8 mouse cellular contexts compared by ENCODE assay signal in genomic region chr11:99229641-99230260, GRCm38 (mm10). TPM values are rescaled to one million over a fixed set of nuclear protein-coding genes. Genes with fewer than 3 reads are reported as not detected.
DNase-seq lines count a peak whose midpoint lies in the region; ATAC-seq and TF ChIP-seq lines count a peak whose summit lies in the region.

No protein-coding gene starts in this region.

- peaks cover 29% of the 10 kb centered on the region for H3K36me3 ChIP-seq in heart, postnatal 0 days (replicated peaks; ENCODE audit: control insufficient read depth, insufficient read depth, low read length)
- peaks cover 2% of the 10 kb centered on the region; the same call in 1 of the 2 replicates for H3K36me3 ChIP-seq in ES-E14 (ENCODE audit: control insufficient read depth, insufficient read depth, low read length, poor library complexity, severe bottlenecking)
- H3K36me3 ChIP-seq in forebrain, embryonic 11.5 days (ENCODE audit: control insufficient read depth, insufficient read depth, low read length): peaks cover 3% of the 10 kb centered on the region; the same call in 1 of the 2 replicates
- peaks cover 22% of the 10 kb centered on the region for H3K36me3 ChIP-seq in liver, embryonic 14.5 days (replicated peaks; ENCODE audit: control insufficient read depth, insufficient read depth, low read depth)
- H3K36me3 ChIP-seq in stomach, embryonic 16.5 days (ENCODE audit: control insufficient read depth, insufficient read depth, low read length): no peaks in the 10 kb centered on the region

- peak; percentile 67 for ATAC-seq in heart, postnatal 0 days (ENCODE audit: insufficient read depth, low read depth)
- ATAC-seq in forebrain, embryonic 11.5 days (replicated peaks; ENCODE audit: low FRiP score): peak; percentile 40; the same call in 1 of the 2 replicates
- ATAC-seq in liver, embryonic 14.5 days (ENCODE audit: insufficient read depth): peak; percentile 77
- ATAC-seq in stomach, embryonic 16.5 days (ENCODE audit: insufficient read depth, low FRiP score): peak; percentile 75; the same call in 1 of the 2 replicates

- in situ Hi-C loops in ES-E14 (cut with MboI; ENCODE audit: low sequenced_read_pairs in 2 of 2, unreplicated experiment in 2 of 2): no loop called here

- no peaks in the 10 kb centered on the region for H3K27me3 ChIP-seq in heart, postnatal 0 days (ENCODE audit: control insufficient read depth, insufficient read depth, low read length)
- H3K27me3 ChIP-seq in forebrain, embryonic 11.5 days (ENCODE audit: control insufficient read depth, insufficient read depth, low read length): no peaks in the 10 kb centered on the region
- H3K27me3 ChIP-seq in liver, embryonic 14.5 days (ENCODE audit: control insufficient read depth, insufficient read depth, low read length): no peaks in the 10 kb centered on the region
- H3K27me3 ChIP-seq in stomach, embryonic 16.5 days (ENCODE audit: control insufficient read depth, insufficient read depth, low read length): no peaks in the 10 kb centered on the region

- no peak for TF ChIP-seq CTCF in heart, postnatal 0 days (IDR thresholded peaks at IDR 0.05; ENCODE audit: low read depth)
- TF ChIP-seq CTCF in liver, embryonic 14.5 days (IDR thresholded peaks at IDR 0.05; ENCODE audit: low read depth): peak; percentile 5; the same call in 1 of the 2 replicates

- no peaks in the 10 kb centered on the region for H3K9me3 ChIP-seq in heart, postnatal 0 days (replicated peaks; ENCODE audit: control insufficient read depth, low read length)
- no peaks in the 10 kb centered on the region for H3K9me3 ChIP-seq in ES-E14 (ENCODE audit: control insufficient read depth, insufficient read depth, low read depth, low read length)
- no peaks in the 10 kb centered on the region for H3K9me3 ChIP-seq in forebrain, embryonic 11.5 days (ENCODE audit: control insufficient read depth, low read length)
- no peaks in the 10 kb centered on the region for H3K9me3 ChIP-seq in liver, embryonic 14.5 days (ENCODE audit: control insufficient read depth, low read length)
- H3K9me3 ChIP-seq in stomach, embryonic 16.5 days (replicated peaks; ENCODE audit: control insufficient read depth, low read length): no peaks in the 10 kb centered on the region

- TF ChIP-seq EP300 in heart, postnatal 0 days (IDR thresholded peaks at IDR 0.05; ENCODE audit: low read depth): no peak
- no peak for TF ChIP-seq EP300 in liver, embryonic 14.5 days (IDR thresholded peaks at IDR 0.05; ENCODE audit: low read depth)

- DNase-seq in heart, postnatal 0 days (ENCODE audit: low spot score): peak; percentile 32
- DNase-seq in heart, adult 9 months (ENCODE audit: low spot score in 2 of 2): no peak
- DNase-seq in ES-E14 (ENCODE audit: low read depth, low spot score): no peak
- no peak for DNase-seq in forebrain, embryonic 11.5 days (ENCODE audit: low spot score)
- peak in 1 of 3 experiments; percentile 14 for DNase-seq in liver, embryonic 14.5 days (ENCODE audit: low read depth in 3 of 3, low spot score in 3 of 3)
- no peak for DNase-seq in left cerebral cortex, adult 18-20 months (ENCODE audit: low spot score in 2 of 2)
- no peak for DNase-seq in left cerebral cortex, adult 8-10 months (ENCODE audit: low spot score in 2 of 2)

- H3K4me1 ChIP-seq in heart, postnatal 0 days (ENCODE audit: control insufficient read depth, insufficient read depth): peaks cover 8% of the 10 kb centered on the region; the same call in 1 of the 2 replicates
- no peaks in the 10 kb centered on the region; a peak in 1 of 4 replicates for H3K4me1 ChIP-seq in ES-E14 (ENCODE audit: control insufficient read depth in 2 of 2, insufficient read depth in 2 of 2, low read length in 2 of 2, poor library complexity in 1 of 2)
- H3K4me1 ChIP-seq in forebrain, embryonic 11.5 days (replicated peaks; ENCODE audit: control insufficient read depth, insufficient read depth, low read length): peaks cover 11% of the 10 kb centered on the region
- H3K4me1 ChIP-seq in liver, embryonic 14.5 days (replicated peaks; ENCODE audit: control insufficient read depth in 2 of 2, insufficient read depth in 2 of 2, low read length in 1 of 2): peaks cover 20 to 29% of the 10 kb centered on the region in 2 experiments
- peaks cover 3% of the 10 kb centered on the region; the same call in 1 of the 2 replicates for H3K4me1 ChIP-seq in stomach, embryonic 16.5 days (ENCODE audit: control insufficient read depth, insufficient read depth, low read length)

- peak overlapping the region; percentile 99 for H3K9ac ChIP-seq in heart, postnatal 0 days (replicated peaks; ENCODE audit: low read depth, low read length)
- peak overlapping the region; percentile 99 for H3K9ac ChIP-seq in ES-E14 (ENCODE audit: insufficient read depth, low read depth, low read length, poor library complexity, severe bottlenecking)
- H3K9ac ChIP-seq in forebrain, embryonic 11.5 days (ENCODE audit: low read length): peak overlapping the region; percentile 100
- peak overlapping the region; percentile 97 for H3K9ac ChIP-seq in liver, embryonic 14.5 days (replicated peaks)
- peak overlapping the region; percentile 98 for H3K9ac ChIP-seq in stomach, embryonic 16.5 days (ENCODE audit: low read length)

- peak overlapping the region; percentile 96 for H3K4me3 ChIP-seq in heart, postnatal 0 days (ENCODE audit: low read depth, low read length)
- H3K4me3 ChIP-seq in ES-E14 (ENCODE audit: insufficient read depth in 1 of 2, low read depth in 1 of 2, low read length in 2 of 2, poor library complexity in 1 of 2, severe bottlenecking in 1 of 2): peak overlapping the region; percentile 82 to 89
- peak overlapping the region; percentile 94 for H3K4me3 ChIP-seq in forebrain, embryonic 11.5 days (ENCODE audit: low read depth, low read length)
- H3K4me3 ChIP-seq in liver, embryonic 14.5 days (ENCODE audit: insufficient read depth in 1 of 2, low read depth in 2 of 2, low read length in 2 of 2): peak overlapping the region; percentile 76 to 91
- peak overlapping the region; percentile 90 for H3K4me3 ChIP-seq in stomach, embryonic 16.5 days (replicated peaks; ENCODE audit: low read length)

- under 1% methylated on average over 31 of the region's 31 CpGs for WGBS in heart, postnatal 0 days
- WGBS in forebrain, embryonic 11.5 days: under 1% methylated on average over 31 of the region's 31 CpGs
- WGBS in liver, embryonic 14.5 days (ENCODE audit: insufficient replicate concordance): under 1% methylated on average over 31 of the region's 31 CpGs
- 0% methylated on average over 31 of the region's 31 CpGs for whole genome bisulfite sequencing in stomach, embryonic 16.5 days

- peak overlapping the region; percentile 82 for H3K4me2 ChIP-seq in heart, postnatal 0 days (ENCODE audit: low read depth, low read length)
- peak overlapping the region; percentile 73 for H3K4me2 ChIP-seq in forebrain, embryonic 11.5 days (ENCODE audit: low read depth, low read length, severe bottlenecking)
- H3K4me2 ChIP-seq in liver, embryonic 14.5 days (ENCODE audit: low read depth): peak overlapping the region; percentile 86
- peak overlapping the region; percentile 85 for H3K4me2 ChIP-seq in stomach, embryonic 16.5 days (ENCODE audit: low read depth, low read length)

- peak overlapping the region; percentile 97 for H3K27ac ChIP-seq in heart, postnatal 0 days (ENCODE audit: low read depth)
- H3K27ac ChIP-seq in ES-E14 (ENCODE audit: insufficient read depth, low read depth, low read length, poor library complexity, severe bottlenecking): peak overlapping the region; percentile 79
- peak overlapping the region; percentile 99 for H3K27ac ChIP-seq in forebrain, embryonic 11.5 days (ENCODE audit: low read depth, low read length)
- H3K27ac ChIP-seq in liver, embryonic 14.5 days: peak overlapping the region; percentile 62
- H3K27ac ChIP-seq in stomach, embryonic 16.5 days (ENCODE audit: low read length): peak overlapping the region; percentile 99

TF ChIP-seq in ES-E14, 5 proteins besides CTCF, POLR2A, EP300 and RAD21 (continues in another document):
- TF ChIP-seq HCFC1 (IDR thresholded peaks at IDR 0.05; ENCODE audit: borderline replicate concordance, insufficient read depth, low read length) (no peak), CHD2 (IDR thresholded peaks at IDR 0.05; ENCODE audit: low read depth, low read length) (no peak), MAFK (IDR thresholded peaks at IDR 0.05; ENCODE audit: insufficient read depth, low read depth, low read length) (no peak)

RNA-seq across cellular contexts. Expression of gene Smarce1, which starts 1.1 kb away (rescaled TPM):
- total RNA-seq in heart, postnatal 0 days (2014; rRNA removed; ENCODE audit: low replicate concordance): 53.6 and 96.9 TPM in 2 replicates
- polyA plus RNA-seq in heart, postnatal 0 days (2015; fragmentation: Nextera tagmentation; extraction: Ambion mirVana): 115 and 126 TPM in 2 replicates
- 85.4 and 130 TPM in 2 replicates for total RNA-seq in ES-E14 (2012; rRNA removed)
- polyA plus RNA-seq in forebrain, embryonic 11.5 days (2014; fragmentation: Nextera tagmentation; extraction: Ambion mirVana): 203 and 209 TPM in 2 replicates
- polyA plus RNA-seq in liver, embryonic 14.5 days (2012; rRNA removed): 21.3 and 60.1 TPM in 2 replicates
- 53.5 and 58.8 TPM in 2 replicates for polyA plus RNA-seq in liver, embryonic 14.5 days (2014; fragmentation: Nextera tagmentation; extraction: Ambion mirVana)
- polyA plus RNA-seq in stomach, embryonic 16.5 days (2015; fragmentation: Nextera tagmentation; extraction: Ambion mirVana): 177 and 203 TPM in 2 replicates
- 10 to 100 TPM; 53.4 to 53.7 TPM for total RNA-seq in left cerebral cortex, adult 18-20 months (2021)
- total RNA-seq in left cerebral cortex, adult 8-10 months (2022): 10 to 100 TPM; 46.9 to 61.5 (median 53.0) TPM

RNA-seq across cellular contexts. Expression of gene Krt222, which starts 14.1 kb away (rescaled TPM):
- 4.5 and 5.7 TPM in 2 replicates for total RNA-seq in heart, postnatal 0 days (2014; rRNA removed; ENCODE audit: low replicate concordance)
- polyA plus RNA-seq in heart, postnatal 0 days (2015; fragmentation: Nextera tagmentation; extraction: Ambion mirVana): 6.9 and 7.9 TPM in 2 replicates
- total RNA-seq in ES-E14 (2012; rRNA removed): 0.11 and 0.22 TPM in 2 replicates
- polyA plus RNA-seq in forebrain, embryonic 11.5 days (2014; fragmentation: Nextera tagmentation; extraction: Ambion mirVana): 0.29 and 0.59 TPM in 2 replicates
- 0.01 and 0.04 TPM in 2 replicates for polyA plus RNA-seq in liver, embryonic 14.5 days (2012; rRNA removed)
- polyA plus RNA-seq in liver, embryonic 14.5 days (2014; fragmentation: Nextera tagmentation; extraction: Ambion mirVana): 0.13 and 0.34 TPM in 2 replicates
- 0.19 and 0.28 TPM in 2 replicates for polyA plus RNA-seq in stomach, embryonic 16.5 days (2015; fragmentation: Nextera tagmentation; extraction: Ambion mirVana)
- total RNA-seq in left cerebral cortex, adult 18-20 months (2021): 10 to 100 TPM; 28.3 to 32.0 TPM
- 10 to 100 TPM; 30.4 to 38.4 (median 34.0) TPM for total RNA-seq in left cerebral cortex, adult 8-10 months (2022)

RNA-seq across cellular contexts. Expression of gene Krt24, which starts 55.3 kb away (rescaled TPM):
- not detected in 2 replicates for total RNA-seq in heart, postnatal 0 days (2014; rRNA removed; ENCODE audit: low replicate concordance)
- not detected in 2 replicates for polyA plus RNA-seq in heart, postnatal 0 days (2015; fragmentation: Nextera tagmentation; extraction: Ambion mirVana)
- not detected in 2 replicates for total RNA-seq in ES-E14 (2012; rRNA removed)
- polyA plus RNA-seq in forebrain, embryonic 11.5 days (2014; fragmentation: Nextera tagmentation; extraction: Ambion mirVana): not detected in 2 replicates
- not detected in 2 replicates for polyA plus RNA-seq in liver, embryonic 14.5 days (2012; rRNA removed)
- polyA plus RNA-seq in liver, embryonic 14.5 days (2014; fragmentation: Nextera tagmentation; extraction: Ambion mirVana): not detected in 2 replicates
- not detected in 2 replicates for polyA plus RNA-seq in stomach, embryonic 16.5 days (2015; fragmentation: Nextera tagmentation; extraction: Ambion mirVana)
- total RNA-seq in left cerebral cortex, adult 18-20 months (2021): not detected
- total RNA-seq in left cerebral cortex, adult 8-10 months (2022): not detected
